Mouse (Mus musculus): ENCODE data around the gene Prpf38b.

Gene Prpf38b

GRCm38 (mm10) chr3:108860786-108861185 is 50.7 kb downstream of the Prpf38b start:
- DNase-seq (ENCODE audit: low read depth, low spot score): no peak

GRCm38 (mm10) chr3:108858231-108858770 is 53.2 kb downstream of the Prpf38b start:
- no peak for DNase-seq (ENCODE audit: low read depth, low spot score)

GRCm38 (mm10) chr3:108857714-108858113 is 53.8 kb downstream of the Prpf38b start:
- DNase-seq (ENCODE audit: low read depth, low spot score): no peak

GRCm38 (mm10) chr3:108857124-108857470 is 54.4 kb downstream of the Prpf38b start:
- DNase-seq (ENCODE audit: low read depth, low spot score): no peak

GRCm38 (mm10) chr3:108856386-108857123 is 55.0 kb downstream of the Prpf38b start:
- peak; percentile 77 for DNase-seq (ENCODE audit: low read depth, low spot score)

- DNase-seq (ENCODE audit: low read depth, low spot score): peak; percentile 58
Measured at GRCm38 (mm10) chr3:108855864-108856263, 55.7 kb downstream of the Prpf38b start.

GRCm38 (mm10) chr3:108855371-108855770 is 56.2 kb downstream of the Prpf38b start:
- DNase-seq (ENCODE audit: low read depth, low spot score): no peak

- DNase-seq (ENCODE audit: low read depth, low spot score): no peak
Measured at GRCm38 (mm10) chr3:108853266-108853665, 58.3 kb downstream of the Prpf38b start.

All from CD4-positive, CD25-positive, alpha-beta regulatory T cell, adult 2 months (primary cell).